Mouse (Mus musculus) kidney, embryonic 16.5 days (tissue): ENCODE data around the gene Osbpl9. TPM values are rescaled to one million over a fixed set of nuclear protein-coding genes. Genes with fewer than 3 reads are reported as not detected.

Source experiments
- ATAC-seq: fragments of 200-750 bp; cut with Nextera tagmentation; 2 replicates; pipeline ENCODE4 v1.8.0; 2017; ENCODE audit warnings: moderate TSS enrichment; ENCODE audit not compliant: low FRiP score, low TSS enrichment
- H3K27ac ChIP-seq: fragments of 300-500 bp; sonication (generic); 2 replicates; pipeline ENCODE4 v1.5.1; 2014; ENCODE audit warnings: low read length
- H3K27me3 ChIP-seq: fragments of 300-500 bp; sonication (generic); 2 replicates; pipeline ENCODE4 v1.6.1; 2014; ENCODE audit warnings: low read length, control low read depth, mixed read lengths; ENCODE audit not compliant: insufficient read depth
- H3K36me3 ChIP-seq: fragments of 300-500 bp; sonication (generic); 2 replicates; pipeline ENCODE4 v1.6.1; 2014; ENCODE audit warnings: low read length, control low read depth, mixed read lengths; ENCODE audit not compliant: insufficient read depth
- H3K4me1 ChIP-seq: fragments of 300-500 bp; sonication (generic); 2 replicates; pipeline ENCODE4 v1.6.1; 2014; ENCODE audit warnings: low read length, control low read depth, mixed read lengths; ENCODE audit not compliant: insufficient read depth
- H3K4me2 ChIP-seq: fragments of 300-500 bp; sonication (generic); replicated peaks from 2 replicates; pipeline ENCODE4 v1.6.1; 2014; ENCODE audit warnings: low read depth, low read length
- H3K4me3 ChIP-seq: fragments of 300-500 bp; sonication (generic); 2 replicates; pipeline ENCODE4 v1.5.1; 2014; ENCODE audit warnings: mild to moderate bottlenecking, low read length
- H3K9ac ChIP-seq: fragments of 300-500 bp; sonication (generic); replicated peaks from 2 replicates; pipeline ENCODE4 v1.6.1; 2014; ENCODE audit warnings: low read length
- H3K9me3 ChIP-seq: fragments of 300-500 bp; sonication (generic); 2 replicates; pipeline ENCODE4 v1.6.1; 2016; ENCODE audit warnings: low read length, control low read depth
- WGBS: fragments of 180-500 bp; shearing (Covaris S2); extraction: QIAGEN DNeasy Blood & Tissue Kit; methylation state at CpG from one replicate; pipeline ENCODE4 v1.1.7; 2014; 5-methylcytosine and 5-hydroxymethylcytosine counted together
- microRNA counts: library from miRNA; unstranded; fragments of <30 nt; microRNA quantifications from one replicate; lab custom pipeline; 2016
- microRNA-seq: library from miRNA; unstranded; fragments of <30 nt; microRNA quantifications from one replicate; pipeline ENCODE4, GENCODE M21; 2016
- polyA plus RNA-seq: library from polyadenylated mRNA; unstranded; fragments of >200 nt; fragmentation: Nextera tagmentation; extraction: Ambion mirVana; gene quantifications from 2 replicates; pipeline ENCODE4 v1.2.1, GENCODE M21; 2015

Gene Osbpl9
- polyA plus RNA-seq, 1 experiment from 2014 or later = 77.6 TPM

GRCm38 (mm10) chr4:109030266-109030665 is 171.8 kb downstream of the Osbpl9 start:
- Histone ChIP-seq H3K4me3 (no peak overlapping the region), H3K9ac (no peak overlapping the region), H3K9me3 (no peaks in the 10 kb centered on the region), H3K4me2 (no peak overlapping the region), H3K36me3 (peaks cover 19% of the 10 kb centered on the region; the same call in 1 of the 2 replicates), H3K4me1 (no peaks in the 10 kb centered on the region), H3K27ac (no peak overlapping the region), H3K27me3 (no peaks in the 10 kb centered on the region)
- WGBS = 96% methylated on average over 2 of the region's 2 CpGs
- ATAC-seq = no peak

- Histone ChIP-seq H3K4me3 (no peak overlapping the region), H3K9me3 (no peaks in the 10 kb centered on the region), H3K4me1 (no peaks in the 10 kb centered on the region), H3K27me3 (no peaks in the 10 kb centered on the region), H3K27ac (no peak overlapping the region), H3K36me3 (peaks cover 19% of the 10 kb centered on the region; the same call in 1 of the 2 replicates), H3K9ac (no peak overlapping the region), H3K4me2 (no peak overlapping the region)
- WGBS = 99% methylated on average over 2 of the region's 2 CpGs
- no peak for ATAC-seq
Measured at GRCm38 (mm10) chr4:109029857-109030256, 172.2 kb downstream of the Osbpl9 start.

- Histone ChIP-seq H3K9ac (no peak overlapping the region), H3K36me3 (peaks cover 16% of the 10 kb centered on the region; the same call in 1 of the 2 replicates), H3K9me3 (no peaks in the 10 kb centered on the region), H3K4me3 (no peak overlapping the region), H3K4me1 (no peaks in the 10 kb centered on the region), H3K27ac (no peak overlapping the region), H3K4me2 (no peak overlapping the region), H3K27me3 (no peaks in the 10 kb centered on the region)
- 89% methylated on average over 3 of the region's 3 CpGs for WGBS
- no peak for ATAC-seq
Measured at GRCm38 (mm10) chr4:109026543-109026942, 175.5 kb downstream of the Osbpl9 start.

DNA sequence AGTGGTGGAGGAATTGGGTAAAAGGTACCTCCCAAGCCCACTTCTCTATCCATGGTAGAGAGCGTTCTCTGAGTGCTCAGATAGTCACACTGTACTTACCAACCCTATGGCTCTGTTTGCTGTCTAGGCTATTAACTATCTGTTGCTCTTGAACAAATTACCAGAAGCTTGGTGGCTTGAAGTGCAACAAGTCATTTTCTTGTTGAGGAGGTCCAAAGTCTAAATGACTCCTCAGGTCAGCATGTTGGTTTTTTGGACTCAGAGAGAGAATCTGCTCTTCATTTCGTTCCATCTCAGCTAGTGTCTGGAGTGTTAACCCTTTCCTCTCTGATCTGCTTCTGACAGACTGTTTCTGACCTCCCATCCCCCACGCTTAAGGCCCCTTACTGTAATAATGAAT is 177.0 kb downstream of the Osbpl9 start:
- no peak overlapping the region for H3K27ac ChIP-seq
- ATAC-seq = no peak
- H3K27me3 ChIP-seq = no peaks in the 10 kb centered on the region
- H3K9ac ChIP-seq = no peak overlapping the region
- H3K4me3 ChIP-seq = no peak overlapping the region
- H3K36me3 ChIP-seq = peaks cover 15% of the 10 kb centered on the region; the same call in 1 of the 2 replicates
- no peak overlapping the region for H3K4me2 ChIP-seq
- WGBS = 71% methylated on average over 3 of the region's 3 CpGs
- no peaks in the 10 kb centered on the region for H3K9me3 ChIP-seq
- no peaks in the 10 kb centered on the region for H3K4me1 ChIP-seq

GRCm38 (mm10) chr4:109021976-109022375 is 180.1 kb downstream of the Osbpl9 start:
- no peak for ATAC-seq

DNA sequence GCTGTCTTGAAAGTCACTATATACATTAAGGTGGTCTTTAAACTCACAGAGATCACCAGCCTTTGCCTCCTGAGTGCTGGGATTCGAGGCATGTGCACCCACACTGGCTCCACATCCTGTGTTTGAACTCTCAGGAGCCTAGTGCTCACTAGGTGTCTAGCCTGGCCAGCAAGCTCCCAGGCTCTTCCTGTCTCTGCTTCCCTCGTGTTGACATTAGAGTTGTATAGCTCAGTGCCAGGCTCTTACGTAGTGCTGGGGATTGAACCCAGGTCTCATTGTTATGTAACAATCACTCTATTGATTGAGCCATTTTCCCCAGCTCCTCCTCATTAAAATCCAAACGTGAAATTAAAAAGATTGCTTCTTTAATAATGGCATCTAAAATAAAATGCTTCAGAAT is 182.8 kb downstream of the Osbpl9 start:
- Histone ChIP-seq H3K4me1 (no peaks in the 10 kb centered on the region), H3K9ac (no peak overlapping the region), H3K36me3 (peaks cover 9% of the 10 kb centered on the region), H3K4me2 (no peak overlapping the region), H3K27me3 (no peaks in the 10 kb centered on the region), H3K4me3 (no peak overlapping the region), H3K27ac (no peak overlapping the region), H3K9me3 (no peaks in the 10 kb centered on the region)
- ATAC-seq = no peak
- 76% methylated on average over 4 of the region's 4 CpGs for WGBS

More at GRCm38 (mm10) chr4:109021976-109022375, 180.1 kb downstream of the Osbpl9 start:
- H3K9ac ChIP-seq = no peak overlapping the region
- no peak overlapping the region for H3K4me2 ChIP-seq
- no peaks in the 10 kb centered on the region for H3K4me1 ChIP-seq
- WGBS = 68% methylated on average over 1 of the region's 1 CpGs
- peaks cover 12% of the 10 kb centered on the region for H3K36me3 ChIP-seq
- H3K4me3 ChIP-seq = no peak overlapping the region
- no peaks in the 10 kb centered on the region for H3K9me3 ChIP-seq
- H3K27me3 ChIP-seq = no peaks in the 10 kb centered on the region
- H3K27ac ChIP-seq = no peak overlapping the region

DNA sequence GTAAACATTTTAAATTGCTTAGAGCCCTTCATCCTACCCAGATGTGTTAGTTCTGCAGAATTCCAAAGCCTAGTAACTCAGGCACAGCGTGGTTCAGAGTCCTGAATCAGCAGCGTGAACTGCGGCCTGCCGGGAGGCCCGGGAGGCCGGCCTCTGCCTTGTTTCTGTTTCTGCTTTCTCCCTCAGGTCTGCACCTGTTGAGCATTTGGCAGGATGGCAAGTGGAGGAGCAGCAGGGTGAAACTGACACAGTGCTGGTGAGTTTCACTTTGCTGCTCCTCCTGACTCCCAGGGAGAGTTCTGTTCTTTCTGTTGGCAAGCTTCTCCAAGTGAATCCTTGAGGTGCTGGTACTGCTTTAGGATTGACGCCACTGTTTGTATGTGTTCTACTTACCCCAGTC is 184.6 kb downstream of the Osbpl9 start:
- no peak overlapping the region for H3K4me3 ChIP-seq
- no peak overlapping the region for H3K9ac ChIP-seq
- H3K4me2 ChIP-seq = no peak overlapping the region
- no peaks in the 10 kb centered on the region for H3K4me1 ChIP-seq
- H3K27me3 ChIP-seq = no peaks in the 10 kb centered on the region
- 74% methylated on average over 7 of the region's 7 CpGs for whole genome bisulfite sequencing
- H3K9me3 ChIP-seq = no peaks in the 10 kb centered on the region
- no peak overlapping the region for H3K27ac ChIP-seq
- peaks cover 10% of the 10 kb centered on the region for H3K36me3 ChIP-seq
- ATAC-seq = no peak

DNA sequence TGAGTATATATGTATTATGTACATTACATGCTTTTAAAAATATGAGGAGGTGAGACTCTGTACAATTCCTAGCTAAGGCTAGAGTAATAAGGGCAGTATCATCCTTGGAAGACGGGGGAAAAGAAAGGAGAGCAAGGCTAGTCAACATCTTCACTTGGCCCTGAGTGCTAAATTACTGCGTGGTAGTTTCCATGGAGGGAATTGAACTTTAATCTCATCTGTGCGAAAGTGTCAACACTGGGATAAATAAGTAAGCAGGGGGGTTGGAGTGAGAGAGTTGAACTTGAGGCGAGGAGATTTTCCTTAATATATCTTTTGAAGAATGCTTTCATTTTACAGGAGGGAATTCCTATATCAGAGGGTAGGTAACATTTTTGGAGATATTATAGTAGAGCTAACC is 188.0 kb downstream of the Osbpl9 start:
- Histone ChIP-seq H3K4me3 (no peak overlapping the region), H3K9ac (no peak overlapping the region), H3K9me3 (no peaks in the 10 kb centered on the region), H3K4me2 (no peak overlapping the region), H3K4me1 (no peaks in the 10 kb centered on the region), H3K36me3 (peaks cover 6% of the 10 kb centered on the region), H3K27ac (no peak overlapping the region), H3K27me3 (no peaks in the 10 kb centered on the region)
- 90% methylated on average over 4 of the region's 4 CpGs for WGBS
- ATAC-seq = no peak

MicroRNAs within 50 kb of the gene (microRNA counts, 519-probe panel; counts per million panel counts)
- microRNA mmu-miR-761 (lab: Ali Mortazavi, UCI) = 1,068 counts per million, percentile 38 among the panel's probes with 10 or more counts

Small RNA genes lying within 50 kb of the gene (microRNA-seq; reads per million reads assigned to microRNA genes)
- gene Mir761 = not detected

Other genes with a start within 250 kb of the Osbpl9 start
- gene Nrd1, start 201.6 kb downstream of the Osbpl9 start, polyA plus RNA-seq = 65.0 and 65.1 TPM in 2 replicates
- gene Calr4, start 32.2 kb upstream of the Osbpl9 start, polyA plus RNA-seq = 0.18 and 0.54 TPM in 2 replicates
- 36.3 and 39.1 TPM in 2 replicates for gene Eps15, start 78.0 kb upstream of the Osbpl9 start, polyA plus RNA-seq
- 4.8 and 6.0 TPM in 2 replicates for gene Ttc39a, start 204.4 kb upstream of the Osbpl9 start, polyA plus RNA-seq